Mouse (Mus musculus) adrenal gland, adult (tissue): Measurements from ENCODE around the gene Adck1.
"Not testable (repeated sequence)": the region's sequence is repeated elsewhere in the genome, so short reads cannot be mapped to it uniquely, and the experiment has no call there.

ENCODE experiments used
- DNase-seq, 2 experiments: peaks; one replicate each; pipeline ENCODE4 v3.0.0; 2022 to 2023; ENCODE audit warnings: low spot score in 1 of 2; ENCODE audit not compliant: inconsistent age in 2 of 2

The Adck1 gene

GRCm38 (mm10) chr12:88468691-88469090 lies 108.3 kb downstream of the Adck1 start:
- DNase-seq, result no peak

- DNase-seq, result not testable (repeated sequence)
Measured at GRCm38 (mm10) chr12:88471884-88472283, 111.5 kb downstream of the Adck1 start.

DNA sequence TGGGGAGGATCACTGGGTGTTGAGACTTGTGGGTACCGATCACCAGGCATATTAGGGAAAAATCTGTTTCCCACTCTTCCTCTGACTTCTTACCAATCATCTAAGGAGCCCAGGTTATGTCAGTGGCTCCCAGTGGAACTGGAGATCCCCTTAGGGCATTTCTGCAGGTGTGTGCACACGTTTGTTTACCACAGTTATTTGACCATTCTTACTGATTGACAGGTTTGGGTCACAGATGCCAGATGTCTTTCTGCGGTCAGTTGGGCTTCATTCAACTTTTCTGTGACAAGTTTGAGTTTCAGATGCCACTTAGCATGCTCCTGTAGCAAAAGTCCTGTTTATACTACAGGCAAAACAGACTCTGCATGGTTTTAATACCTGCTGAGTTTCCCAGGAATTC lies 112.5 kb downstream of the Adck1 start:
- DNase-seq, result no peak

DNA sequence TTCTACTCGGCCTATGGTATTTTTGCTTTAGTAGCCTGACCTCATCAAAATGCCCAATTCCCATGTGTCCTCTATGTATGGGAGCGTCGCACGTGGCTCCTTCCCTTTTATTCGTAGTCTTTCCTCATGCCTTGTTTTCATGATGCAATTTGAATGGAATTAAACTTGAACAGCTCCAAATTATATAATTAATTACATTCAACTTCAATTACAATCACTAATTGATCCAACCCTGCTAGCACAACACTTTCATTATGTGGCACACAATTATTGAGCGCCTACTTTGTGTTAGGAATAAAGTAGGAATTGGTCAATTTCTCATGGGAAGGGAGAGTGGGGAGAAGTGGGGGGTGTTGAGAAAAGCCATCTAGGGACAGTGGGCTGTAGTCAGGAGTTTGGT lies 113.4 kb downstream of the Adck1 start:
- DNase-seq, result no peak

DNA sequence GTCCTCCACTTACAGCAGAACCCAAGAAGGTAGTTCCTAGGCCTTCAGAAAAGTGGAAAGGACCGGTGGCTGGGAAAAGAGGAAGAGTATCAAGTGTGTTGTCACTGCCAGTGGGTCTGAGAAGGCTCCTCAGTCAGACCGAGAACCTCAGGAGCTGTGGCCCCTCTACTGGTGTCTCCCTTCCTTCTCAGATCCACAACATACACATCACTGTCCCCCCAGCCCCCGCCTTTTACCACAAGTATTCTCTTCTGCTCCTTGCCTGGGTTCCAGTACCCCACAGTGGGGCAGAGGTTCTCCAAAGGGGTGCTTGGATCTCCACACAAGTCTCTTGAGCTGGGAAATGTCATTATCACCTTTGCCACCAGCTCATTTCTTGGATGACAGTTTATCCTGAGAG lies 115.5 kb downstream of the Adck1 start:
- no peak for DNase-seq

GRCm38 (mm10) chr12:88476702-88477101 lies 116.3 kb downstream of the Adck1 start:
- no peak for DNase-seq

DNA sequence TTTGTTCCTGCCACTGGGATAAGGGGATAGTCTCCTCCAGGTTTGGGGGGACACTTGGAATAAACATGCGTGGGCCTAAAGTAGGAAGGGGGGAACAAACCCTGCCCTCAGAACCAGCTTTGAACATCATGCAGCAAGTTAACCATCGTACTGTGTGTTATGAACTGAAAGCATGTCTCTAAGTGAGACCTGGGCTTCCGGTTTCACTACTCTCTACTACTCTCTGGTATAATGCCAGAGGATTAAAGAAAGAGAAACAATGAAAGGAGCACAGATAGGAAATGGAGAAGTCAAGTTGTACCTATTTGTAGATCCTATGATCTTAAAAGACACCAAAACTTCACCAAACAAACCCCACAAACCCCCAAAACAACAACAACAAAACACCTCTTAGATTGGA lies 121.3 kb downstream of the Adck1 start:
- DNase-seq, result no peak

DNA sequence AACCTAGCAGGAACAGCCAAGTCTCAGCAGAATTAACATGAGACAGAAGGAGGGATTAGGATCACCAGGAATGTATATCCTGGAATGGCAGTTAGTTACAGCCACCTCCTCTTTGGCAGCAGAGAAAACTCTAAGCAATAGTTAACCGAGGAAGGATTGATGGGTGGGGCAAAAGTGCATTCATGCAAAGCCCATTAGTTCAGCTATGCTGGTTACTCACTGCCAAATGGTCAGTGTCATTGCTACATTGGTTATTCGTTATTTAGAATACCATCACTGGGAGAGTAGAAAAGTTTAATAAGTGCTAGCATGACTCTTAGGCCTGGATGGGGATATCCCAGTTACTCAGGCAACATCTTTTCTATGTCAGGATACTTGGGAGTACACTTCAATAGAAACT lies 130.5 kb downstream of the Adck1 start:
- no peak for DNase-seq
